Mouse (Mus musculus): Measurements from ENCODE around the gene Tmem94. TPM values are rescaled to one million over a fixed set of nuclear protein-coding genes. Genes with fewer than 3 reads are reported as not detected.
"Not testable (repeated sequence)": the region's sequence is repeated elsewhere in the genome, so short reads cannot be mapped to it uniquely, and the experiment has no call there.

Gene Tmem94
- polyA plus RNA-seq, 1 experiment from 2014 or later = 15.4 TPM

GRCm38 (mm10) chr11:115752653-115753052 lies 12.6 kb upstream of the Tmem94 start:
- no peak for DNase-seq (ENCODE audit: low spot score)

GRCm38 (mm10) chr11:115753485-115753884 lies 11.7 kb upstream of the Tmem94 start:
- Histone ChIP-seq H3K9me3 (ENCODE audit: control insufficient read depth, low read length) (no peaks in the 10 kb centered on the region), H3K27ac (replicated peaks; ENCODE audit: low read depth, low read length) (no peak overlapping the region), H3K9ac (ENCODE audit: low read depth, low read length) (no peak overlapping the region), H3K4me1 (ENCODE audit: control insufficient read depth, insufficient read depth, low read length) (no peaks in the 10 kb centered on the region), H3K27me3 (replicated peaks; ENCODE audit: control insufficient read depth, insufficient read depth, low read length) (no peaks in the 10 kb centered on the region), H3K4me2 (ENCODE audit: low read depth, low read length) (no peak overlapping the region), H3K4me3 (ENCODE audit: low read depth, low read length) (no peak overlapping the region), H3K36me3 (ENCODE audit: control insufficient read depth, insufficient read depth, low read length) (no peaks in the 10 kb centered on the region)
- WGBS = 78% methylated on average over 4 of the region's 4 CpGs
- DNase-seq (ENCODE audit: low spot score) = no peak
- no peak for ATAC-seq (ENCODE audit: low read depth)

More at GRCm38 (mm10) chr11:115752653-115753052, 12.6 kb upstream of the Tmem94 start:
- Histone ChIP-seq H3K9me3 (ENCODE audit: control insufficient read depth, low read length) (no peaks in the 10 kb centered on the region), H3K4me3 (ENCODE audit: low read depth, low read length) (no peak overlapping the region), H3K27me3 (replicated peaks; ENCODE audit: control insufficient read depth, insufficient read depth, low read length) (no peaks in the 10 kb centered on the region), H3K27ac (replicated peaks; ENCODE audit: low read depth, low read length) (no peak overlapping the region), H3K4me2 (ENCODE audit: low read depth, low read length) (no peak overlapping the region), H3K9ac (ENCODE audit: low read depth, low read length) (no peak overlapping the region), H3K4me1 (ENCODE audit: control insufficient read depth, insufficient read depth, low read length) (no peaks in the 10 kb centered on the region), H3K36me3 (ENCODE audit: control insufficient read depth, insufficient read depth, low read length) (no peaks in the 10 kb centered on the region)
- 78% methylated on average over 7 of the region's 7 CpGs for WGBS
- no peak for ATAC-seq (ENCODE audit: low read depth)

DNA sequence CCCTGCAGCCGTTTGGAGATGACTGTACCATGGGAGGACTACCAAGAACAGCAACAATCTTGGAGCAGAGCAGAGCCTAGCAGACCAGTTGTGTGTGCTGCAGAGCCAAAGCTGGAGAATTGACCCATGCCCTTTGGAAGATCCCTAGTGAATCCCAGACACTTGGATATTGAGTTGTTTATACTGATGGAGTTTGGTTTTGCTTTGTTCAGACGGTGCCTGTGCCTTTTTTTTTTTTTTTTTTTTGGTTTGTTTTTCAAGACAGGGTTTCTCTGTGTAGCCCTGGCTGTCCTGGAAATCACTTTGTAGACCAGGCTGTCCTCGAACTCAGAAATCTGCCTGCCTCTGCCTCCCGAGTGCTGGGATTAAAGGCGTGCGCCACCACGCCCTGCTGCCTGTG lies 3.1 kb upstream of the Tmem94 start:
- H3K36me3 ChIP-seq (ENCODE audit: control insufficient read depth, insufficient read depth, low read length); H3K4me2 ChIP-seq (ENCODE audit: low read depth, low read length); ATAC-seq (ENCODE audit: low read depth); H3K9me3 ChIP-seq (ENCODE audit: control insufficient read depth, low read length); H3K27me3 ChIP-seq (replicated peaks; ENCODE audit: control insufficient read depth, insufficient read depth, low read length); H3K27ac ChIP-seq (replicated peaks; ENCODE audit: low read depth, low read length); H3K9ac ChIP-seq (ENCODE audit: low read depth, low read length); DNase-seq (ENCODE audit: low spot score); H3K4me3 ChIP-seq (ENCODE audit: low read depth, low read length): not testable (repeated sequence)
- 90% methylated on average over 7 of the region's 7 CpGs for WGBS
- H3K4me1 ChIP-seq (ENCODE audit: control insufficient read depth, insufficient read depth, low read length) = peaks cover 10% of the 10 kb centered on the region

- DNase-seq (ENCODE audit: low spot score) (no peak), ATAC-seq (ENCODE audit: low read depth) (no peak)
- Histone ChIP-seq H3K9ac (ENCODE audit: low read depth, low read length) (peak overlapping the region; percentile 59), H3K27ac (replicated peaks; ENCODE audit: low read depth, low read length) (peak overlapping the region; percentile 71), H3K4me1 (ENCODE audit: control insufficient read depth, insufficient read depth, low read length) (peaks cover 14% of the 10 kb centered on the region), H3K9me3 (ENCODE audit: control insufficient read depth, low read length) (no peaks in the 10 kb centered on the region), H3K4me2 (ENCODE audit: low read depth, low read length) (peak overlapping the region; percentile 76), H3K36me3 (ENCODE audit: control insufficient read depth, insufficient read depth, low read length) (no peaks in the 10 kb centered on the region), H3K27me3 (replicated peaks; ENCODE audit: control insufficient read depth, insufficient read depth, low read length) (no peaks in the 10 kb centered on the region), H3K4me3 (ENCODE audit: low read depth, low read length) (peak overlapping the region; percentile 84)
- 14% methylated on average over 2 of the region's 2 CpGs for WGBS
Measured at GRCm38 (mm10) chr11:115764698-115765097, 535 bp upstream of the Tmem94 start.

DNA sequence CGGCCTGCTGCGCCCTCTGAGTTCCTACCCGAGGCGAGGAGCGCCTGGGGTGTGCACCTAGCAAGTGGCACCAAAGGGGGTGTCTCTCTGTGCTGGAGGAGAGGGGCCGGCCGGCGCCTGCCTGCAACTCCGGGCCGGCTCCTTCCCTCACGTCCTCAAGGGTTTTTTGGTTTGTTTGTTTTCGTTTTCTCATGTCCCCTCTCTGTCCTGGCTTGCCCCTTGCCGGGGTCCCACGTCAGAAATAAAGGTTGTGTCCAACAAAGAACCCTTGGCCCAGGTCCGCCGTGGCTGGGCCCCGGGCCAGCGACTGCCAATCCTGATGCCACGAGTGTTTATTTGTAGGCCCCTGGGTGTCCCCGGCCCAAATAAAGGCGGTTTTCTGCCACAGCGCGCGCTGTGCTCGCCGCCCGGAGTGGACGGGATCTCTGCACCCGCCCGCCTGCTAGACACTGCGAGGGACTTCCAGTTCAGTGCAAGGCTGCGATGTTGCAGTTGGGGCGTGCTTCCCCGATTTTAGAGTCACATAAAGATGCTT lies 441 bp downstream of the Tmem94 start:
- DNase-seq (ENCODE audit: low spot score) (peak; percentile 61), ATAC-seq (ENCODE audit: low read depth) (peak; percentile 77)
- WGBS = under 1% methylated on average over 34 of the region's 34 CpGs
- H3K9ac ChIP-seq (ENCODE audit: low read depth, low read length) = peak overlapping the region; percentile 93
- peak overlapping the region; percentile 76 for H3K4me2 ChIP-seq (ENCODE audit: low read depth, low read length)
- no peaks in the 10 kb centered on the region for H3K27me3 ChIP-seq (replicated peaks; ENCODE audit: control insufficient read depth, insufficient read depth, low read length)
- peak overlapping the region; percentile 93 for H3K27ac ChIP-seq (replicated peaks; ENCODE audit: low read depth, low read length)
- peak overlapping the region; percentile 84 for H3K4me3 ChIP-seq (ENCODE audit: low read depth, low read length)
- no peaks in the 10 kb centered on the region for H3K9me3 ChIP-seq (ENCODE audit: control insufficient read depth, low read length)
- H3K4me1 ChIP-seq (ENCODE audit: control insufficient read depth, insufficient read depth, low read length) = peaks cover 14% of the 10 kb centered on the region
- no peaks in the 10 kb centered on the region for H3K36me3 ChIP-seq (ENCODE audit: control insufficient read depth, insufficient read depth, low read length)

DNA sequence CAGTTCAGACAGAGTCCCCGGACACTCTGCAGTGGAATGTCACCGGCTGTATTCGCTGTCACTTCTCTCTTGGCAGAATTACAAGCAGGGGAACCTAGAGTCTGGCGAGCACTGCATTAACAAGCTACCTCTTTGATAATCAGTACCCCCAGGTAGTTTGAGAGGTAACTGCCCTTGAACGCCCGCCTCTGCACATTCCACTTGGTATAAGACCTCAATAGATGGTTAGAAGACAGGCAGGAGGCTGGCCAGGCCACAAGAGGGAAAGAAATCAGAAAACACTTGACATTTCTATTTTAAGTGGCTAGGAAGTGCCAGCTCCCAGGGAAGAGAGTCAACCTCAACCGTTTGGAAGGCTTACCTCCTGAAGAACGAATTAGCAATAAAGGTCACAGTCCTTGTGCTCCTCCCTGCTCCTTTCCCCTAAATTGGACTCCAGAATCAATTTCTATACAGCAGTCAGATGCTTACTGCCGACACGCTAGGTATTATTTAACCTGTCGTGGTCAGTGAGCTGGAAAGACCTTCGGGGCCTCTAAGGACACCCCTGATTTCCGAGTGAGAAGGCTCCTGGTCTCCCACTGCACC lies 1.2 kb downstream of the Tmem94 start:
- peak overlapping the region; percentile 76 for H3K4me2 ChIP-seq (ENCODE audit: low read depth, low read length)
- peak overlapping the region; percentile 84 for H3K4me3 ChIP-seq (ENCODE audit: low read depth, low read length)
- H3K9ac ChIP-seq (ENCODE audit: low read depth, low read length) = peak overlapping the region; percentile 93
- ATAC-seq (ENCODE audit: low read depth) = no peak
- H3K9me3 ChIP-seq (ENCODE audit: control insufficient read depth, low read length) = no peaks in the 10 kb centered on the region
- peaks cover 14% of the 10 kb centered on the region for H3K4me1 ChIP-seq (ENCODE audit: control insufficient read depth, insufficient read depth, low read length)
- 38% methylated on average over 13 of the region's 13 CpGs for WGBS
- H3K27me3 ChIP-seq (replicated peaks; ENCODE audit: control insufficient read depth, insufficient read depth, low read length) = no peaks in the 10 kb centered on the region
- DNase-seq (ENCODE audit: low spot score) = no peak
- peak overlapping the region; percentile 93 for H3K27ac ChIP-seq (replicated peaks; ENCODE audit: low read depth, low read length)
- H3K36me3 ChIP-seq (ENCODE audit: control insufficient read depth, insufficient read depth, low read length) = no peaks in the 10 kb centered on the region

GRCm38 (mm10) chr11:115766981-115767380 lies 1.7 kb downstream of the Tmem94 start:
- Histone ChIP-seq H3K36me3 (ENCODE audit: control insufficient read depth, insufficient read depth, low read length) (no peaks in the 10 kb centered on the region), H3K27me3 (replicated peaks; ENCODE audit: control insufficient read depth, insufficient read depth, low read length) (no peaks in the 10 kb centered on the region), H3K27ac (replicated peaks; ENCODE audit: low read depth, low read length) (no peak overlapping the region; the same call in 1 of the 2 replicates), H3K4me3 (ENCODE audit: low read depth, low read length) (peak overlapping the region; percentile 84), H3K9me3 (ENCODE audit: control insufficient read depth, low read length) (no peaks in the 10 kb centered on the region), H3K9ac (ENCODE audit: low read depth, low read length) (no peak overlapping the region; the same call in 1 of the 2 replicates), H3K4me2 (ENCODE audit: low read depth, low read length) (peak overlapping the region; percentile 76), H3K4me1 (ENCODE audit: control insufficient read depth, insufficient read depth, low read length) (peaks cover 14% of the 10 kb centered on the region)
- WGBS = 88% methylated on average over 8 of the region's 8 CpGs
- ATAC-seq (ENCODE audit: low read depth) (no peak), DNase-seq (ENCODE audit: low spot score) (peak; percentile 52)

DNA sequence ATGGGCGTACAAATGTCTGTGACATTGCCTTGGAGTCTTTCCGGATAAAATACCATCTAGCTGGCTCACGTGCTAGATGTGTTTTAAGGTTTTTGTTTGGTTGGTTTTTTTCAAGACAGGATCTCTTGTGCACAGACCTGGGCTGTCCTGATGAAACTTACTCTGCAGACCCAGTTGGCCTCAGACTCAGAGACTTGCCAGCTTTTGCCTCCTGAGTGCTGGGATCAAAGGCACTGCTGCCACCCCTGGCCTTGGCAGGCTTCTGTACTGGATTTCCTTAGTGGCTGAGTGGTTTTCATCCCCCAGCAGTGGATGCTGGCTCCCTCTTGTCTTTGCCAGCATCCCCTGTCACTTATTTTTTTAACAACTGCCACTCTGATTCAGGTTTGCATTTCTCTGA lies 3.7 kb downstream of the Tmem94 start:
- Histone ChIP-seq H3K9ac (ENCODE audit: low read depth, low read length) (no peak overlapping the region; the same call in 1 of the 2 replicates), H3K27me3 (replicated peaks; ENCODE audit: control insufficient read depth, insufficient read depth, low read length) (no peaks in the 10 kb centered on the region), H3K4me2 (ENCODE audit: low read depth, low read length) (no peak overlapping the region), H3K4me3 (ENCODE audit: low read depth, low read length) (no peak overlapping the region), H3K4me1 (ENCODE audit: control insufficient read depth, insufficient read depth, low read length) (peaks cover 14% of the 10 kb centered on the region), H3K36me3 (ENCODE audit: control insufficient read depth, insufficient read depth, low read length) (no peaks in the 10 kb centered on the region), H3K27ac (replicated peaks; ENCODE audit: low read depth, low read length) (no peak overlapping the region), H3K9me3 (ENCODE audit: control insufficient read depth, low read length) (no peaks in the 10 kb centered on the region)
- no peak for DNase-seq (ENCODE audit: low spot score)
- 79% methylated on average over 3 of the region's 3 CpGs for WGBS
- no peak for ATAC-seq (ENCODE audit: low read depth)

GRCm38 (mm10) chr11:115774653-115775052 lies 9.4 kb downstream of the Tmem94 start:
- Histone ChIP-seq H3K4me2 (ENCODE audit: low read depth, low read length) (no peak overlapping the region), H3K27me3 (replicated peaks; ENCODE audit: control insufficient read depth, insufficient read depth, low read length) (no peaks in the 10 kb centered on the region), H3K27ac (replicated peaks; ENCODE audit: low read depth, low read length) (no peak overlapping the region), H3K36me3 (ENCODE audit: control insufficient read depth, insufficient read depth, low read length) (no peaks in the 10 kb centered on the region), H3K4me3 (ENCODE audit: low read depth, low read length) (no peak overlapping the region), H3K9me3 (ENCODE audit: control insufficient read depth, low read length) (no peaks in the 10 kb centered on the region), H3K4me1 (ENCODE audit: control insufficient read depth, insufficient read depth, low read length) (peaks cover 34% of the 10 kb centered on the region), H3K9ac (ENCODE audit: low read depth, low read length) (no peak overlapping the region)
- ATAC-seq (ENCODE audit: low read depth) (no peak), DNase-seq (ENCODE audit: low spot score) (no peak)
- 41% methylated on average over 4 of the region's 4 CpGs for WGBS
